Comparison of ENCODE assay signal across 12 mouse cellular contexts in the genomic region with DNA sequence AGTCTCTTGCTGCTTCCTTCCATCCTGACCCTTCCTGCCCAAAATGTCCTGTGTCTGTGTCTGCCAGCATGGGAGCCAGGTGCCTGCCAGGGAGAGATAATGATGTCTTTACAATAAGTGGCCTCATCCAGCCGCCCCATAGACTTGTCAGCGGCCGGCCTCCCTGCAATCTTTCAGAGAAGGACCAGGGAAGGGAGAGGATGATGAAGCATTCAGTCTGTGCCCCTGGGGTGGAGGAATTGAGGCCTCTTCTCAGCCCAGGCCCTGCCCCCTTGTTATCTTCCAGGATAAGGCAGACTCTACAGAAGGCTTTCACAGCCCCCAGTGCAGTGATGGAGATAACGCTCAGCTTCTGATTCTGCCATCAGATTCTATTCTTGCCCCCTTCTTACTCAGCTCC. TPM values are rescaled to one million over a fixed set of nuclear protein-coding genes. Genes with fewer than 3 reads are reported as not detected.
DNase-seq lines count a peak whose midpoint lies in the region; ATAC-seq and TF ChIP-seq lines count a peak whose summit lies in the region.
"Had no signal": no experiment of that assay in that cellular context is flagged by ENCODE, and none has a peak within 500 bp of the region (broad histone marks: within the 10 kb centered on the region; RNA-seq: fewer than 3 reads in every experiment).

No protein-coding gene starts in this region.

- H3K9ac ChIP-seq in neural tube, embryonic 12.5 days = peak overlapping the region; percentile 29; the same call in 1 of the 2 replicates
- peak overlapping the region; percentile 9; the same call in 1 of the 2 replicates for H3K9ac ChIP-seq in liver, postnatal 0 days (replicated peaks)
- H3K9ac ChIP-seq in stomach, embryonic 15.5 days = no peak overlapping the region
- H3K9ac ChIP-seq: heart, embryonic 15.5 days had no signal

- DNase-seq in neural tube, embryonic 10.5 days (ENCODE audit: extremely low spot score, low spot score) = no peak
- peak; percentile 41 for DNase-seq in liver, postnatal 0 days
- DNase-seq in MN1 (ENCODE audit: low spot score) = no peak
- no peak for DNase-seq in cerebellum, adult 9-10 months
- DNase-seq: cerebellum, adult 18-20 months; kidney, postnatal 25 days; right cerebral cortex, postnatal 4 days; thymus, postnatal 4 days had no signal

- peak; percentile 67; the same call in 1 of the 2 replicates for TF ChIP-seq EP300 in liver, postnatal 0 days (IDR thresholded peaks at IDR 0.05; ENCODE audit: low read depth)

- no peak for ATAC-seq in neural tube, embryonic 12.5 days (ENCODE audit: low FRiP score, low read depth)
- peak; percentile 89 for ATAC-seq in erythroid progenitor cell, adult 5-6 weeks (replicated peaks; ENCODE audit: low FRiP score, poor library complexity, severe bottlenecking)
- peak; percentile 81 for ATAC-seq in liver, postnatal 0 days
- peak; percentile 86; the same call in 1 of the 2 replicates for ATAC-seq in stomach, embryonic 15.5 days (ENCODE audit: insufficient read depth, low FRiP score, low read depth)

- H3K36me3 ChIP-seq in neural tube, embryonic 12.5 days = peaks cover 19% of the 10 kb centered on the region
- peaks cover 76% of the 10 kb centered on the region for H3K36me3 ChIP-seq in liver, postnatal 0 days (replicated peaks; ENCODE audit: insufficient read depth, low read length)
- H3K36me3 ChIP-seq in stomach, embryonic 15.5 days = peaks cover 31% of the 10 kb centered on the region

- no peak overlapping the region for H3K4me2 ChIP-seq in neural tube, embryonic 12.5 days (replicated peaks)
- H3K4me2 ChIP-seq in liver, postnatal 0 days (ENCODE audit: low read depth, low read length) = peak overlapping the region; percentile 46
- H3K4me2 ChIP-seq in stomach, embryonic 15.5 days = no peak overlapping the region
- H3K4me2 ChIP-seq: heart, embryonic 15.5 days had no signal

- H3K9me3 ChIP-seq in neural tube, embryonic 12.5 days = no peaks in the 10 kb centered on the region
- no peaks in the 10 kb centered on the region for H3K9me3 ChIP-seq in liver, postnatal 0 days (ENCODE audit: low read length)
- H3K9me3 ChIP-seq in stomach, embryonic 15.5 days = no peaks in the 10 kb centered on the region
- H3K9me3 ChIP-seq: heart, embryonic 15.5 days had no signal

- WGBS in neural tube, embryonic 12.5 days = 57% methylated on average over 4 of the region's 4 CpGs
- 66% methylated on average over 4 of the region's 4 CpGs for WGBS in liver, postnatal 0 days (ENCODE audit: insufficient replicate concordance)
- 71% methylated on average over 4 of the region's 4 CpGs for WGBS in stomach, embryonic 15.5 days

- H3K4me3 ChIP-seq in neural tube, embryonic 12.5 days = no peak overlapping the region
- no peak overlapping the region for H3K4me3 ChIP-seq in liver, postnatal 0 days (ENCODE audit: low read depth, low read length)
- H3K4me3 ChIP-seq in stomach, embryonic 15.5 days (replicated peaks) = no peak overlapping the region
- H3K4me3 ChIP-seq: heart, embryonic 15.5 days had no signal

- TF ChIP-seq CTCF in liver, postnatal 0 days (IDR thresholded peaks at IDR 0.05; ENCODE audit: low read depth) = no peak

- no peak overlapping the region for H3K27ac ChIP-seq in neural tube, embryonic 12.5 days
- H3K27ac ChIP-seq in liver, postnatal 0 days (ENCODE audit: low read depth) = peak overlapping the region; percentile 44
- no peak overlapping the region for H3K27ac ChIP-seq in stomach, embryonic 15.5 days
- H3K27ac ChIP-seq: heart, embryonic 15.5 days had no signal

- no peaks in the 10 kb centered on the region for H3K27me3 ChIP-seq in neural tube, embryonic 12.5 days (replicated peaks)
- no peaks in the 10 kb centered on the region for H3K27me3 ChIP-seq in liver, postnatal 0 days (ENCODE audit: insufficient read depth, low read length)
- no peaks in the 10 kb centered on the region for H3K27me3 ChIP-seq in stomach, embryonic 15.5 days (replicated peaks)
- H3K27me3 ChIP-seq: heart, embryonic 15.5 days had no signal

- H3K4me1 ChIP-seq in neural tube, embryonic 12.5 days = peaks cover 16% of the 10 kb centered on the region
- H3K4me1 ChIP-seq in liver, postnatal 0 days (ENCODE audit: insufficient read depth) = peaks cover 29% of the 10 kb centered on the region
- no peaks in the 10 kb centered on the region for H3K4me1 ChIP-seq in stomach, embryonic 15.5 days

RNA-seq across cellular contexts. Expression of a gene that starts 17.3 kb away (rescaled TPM):
- 24.8 and 26.4 TPM in 2 replicates for polyA plus RNA-seq in neural tube, embryonic 12.5 days (2016; fragmentation: Nextera tagmentation; extraction: Ambion mirVana)
- total RNA-seq in erythroid progenitor cell, adult 5-6 weeks (2015; ENCODE audit: low replicate concordance) = 82.9 and 104 TPM in 2 replicates
- total RNA-seq in erythroid progenitor cell, adult 5-6 weeks (2017; ENCODE audit: low replicate concordance) = 116 and 146 TPM in 2 replicates
- 31.6 and 37.0 TPM in 2 replicates for polyA plus RNA-seq in liver, postnatal 0 days (2015; fragmentation: Nextera tagmentation; extraction: Ambion mirVana)
- polyA plus RNA-seq in stomach, embryonic 15.5 days (2015; fragmentation: Nextera tagmentation; extraction: Ambion mirVana) = 43.1 and 58.5 TPM in 2 replicates

RNA-seq across cellular contexts. Expression of a gene that starts 27.9 kb away (rescaled TPM):
- polyA plus RNA-seq in neural tube, embryonic 12.5 days (2016; fragmentation: Nextera tagmentation; extraction: Ambion mirVana) = not detected in 2 replicates
- not detected in 2 replicates for total RNA-seq in erythroid progenitor cell, adult 5-6 weeks (2015; ENCODE audit: low replicate concordance)
- not detected in 2 replicates for total RNA-seq in erythroid progenitor cell, adult 5-6 weeks (2017; ENCODE audit: low replicate concordance)
- not detected in 2 replicates for polyA plus RNA-seq in liver, postnatal 0 days (2015; fragmentation: Nextera tagmentation; extraction: Ambion mirVana)
- polyA plus RNA-seq in stomach, embryonic 15.5 days (2015; fragmentation: Nextera tagmentation; extraction: Ambion mirVana) = not detected in 2 replicates
- polyA plus RNA-seq: heart, embryonic 15.5 days had no signal

RNA-seq across cellular contexts. Expression of a gene that starts 28.4 kb away (rescaled TPM):
- 6.2 TPM in 2 replicates for polyA plus RNA-seq in neural tube, embryonic 12.5 days (2016; fragmentation: Nextera tagmentation; extraction: Ambion mirVana)
- 6.7 and 26.3 TPM in 2 replicates for total RNA-seq in erythroid progenitor cell, adult 5-6 weeks (2015; ENCODE audit: low replicate concordance)
- total RNA-seq in erythroid progenitor cell, adult 5-6 weeks (2017; ENCODE audit: low replicate concordance) = 1.4 and 9.2 TPM in 2 replicates
- polyA plus RNA-seq in liver, postnatal 0 days (2015; fragmentation: Nextera tagmentation; extraction: Ambion mirVana) = 7.3 and 10.0 TPM in 2 replicates
- polyA plus RNA-seq in stomach, embryonic 15.5 days (2015; fragmentation: Nextera tagmentation; extraction: Ambion mirVana) = 11.8 and 13.5 TPM in 2 replicates

RNA-seq across cellular contexts. Expression of a gene that starts 34.2 kb away (rescaled TPM):
- not detected in 2 replicates for polyA plus RNA-seq in neural tube, embryonic 12.5 days (2016; fragmentation: Nextera tagmentation; extraction: Ambion mirVana)
- total RNA-seq in erythroid progenitor cell, adult 5-6 weeks (2015; ENCODE audit: low replicate concordance) = not detected in 2 replicates
- not detected in 2 replicates for total RNA-seq in erythroid progenitor cell, adult 5-6 weeks (2017; ENCODE audit: low replicate concordance)
- not detected in 2 replicates for polyA plus RNA-seq in liver, postnatal 0 days (2015; fragmentation: Nextera tagmentation; extraction: Ambion mirVana)
- not detected in 2 replicates for polyA plus RNA-seq in stomach, embryonic 15.5 days (2015; fragmentation: Nextera tagmentation; extraction: Ambion mirVana)
- polyA plus RNA-seq: heart, embryonic 15.5 days had no signal
